Mouse (Mus musculus): ENCODE data around the gene Oard1. TPM values are rescaled to one million over a fixed set of nuclear protein-coding genes. Genes with fewer than 3 reads are reported as not detected.

Oard1 gene
- polyA plus RNA-seq, 1 experiment from 2014 or later, result 75.0 TPM

DNA sequence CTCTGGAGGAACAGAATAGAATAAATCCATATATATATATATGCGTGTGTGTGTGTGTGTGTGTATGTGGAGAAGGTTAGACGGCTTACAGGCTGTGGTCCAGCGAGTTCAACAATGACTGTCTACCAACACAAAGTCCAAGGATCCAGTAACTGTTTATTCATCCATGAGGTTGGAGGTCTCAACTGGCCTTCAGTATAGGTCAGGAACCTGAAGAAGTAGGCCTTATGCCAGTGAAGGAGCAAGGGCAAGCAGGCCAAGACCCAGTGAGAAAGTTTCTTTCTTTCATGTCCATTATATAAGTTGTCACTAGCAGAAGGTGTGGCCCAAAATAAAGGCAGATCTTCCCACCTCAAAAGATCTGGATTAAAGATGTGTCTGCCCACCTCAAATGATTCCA is 7.1 kb upstream of the Oard1 start:
- Histone ChIP-seq H3K36me3 (ENCODE audit: control insufficient read depth, insufficient read depth, low read length) (peaks cover 4% of the 10 kb centered on the region; the same call in 1 of the 2 replicates), H3K27me3 (ENCODE audit: control insufficient read depth, insufficient read depth, low read length) (no peaks in the 10 kb centered on the region), H3K9me3 (ENCODE audit: control insufficient read depth, low read length) (no peaks in the 10 kb centered on the region), H3K4me1 (replicated peaks; ENCODE audit: control insufficient read depth, insufficient read depth, low read length) (no peaks in the 10 kb centered on the region; the same call in 1 of the 2 replicates), H3K4me2 (replicated peaks; ENCODE audit: low read depth, low read length) (no peak overlapping the region), H3K4me3 (ENCODE audit: low read depth, low read length) (no peak overlapping the region), H3K27ac (ENCODE audit: low read depth, low read length) (no peak overlapping the region), H3K9ac (ENCODE audit: low read depth, low read length) (no peak overlapping the region)
- 95% methylated on average over 3 of the region's 3 CpGs for WGBS
- no peak for DNase-seq (ENCODE audit: low spot score)
- ATAC-seq (ENCODE audit: low FRiP score), result no peak

DNA sequence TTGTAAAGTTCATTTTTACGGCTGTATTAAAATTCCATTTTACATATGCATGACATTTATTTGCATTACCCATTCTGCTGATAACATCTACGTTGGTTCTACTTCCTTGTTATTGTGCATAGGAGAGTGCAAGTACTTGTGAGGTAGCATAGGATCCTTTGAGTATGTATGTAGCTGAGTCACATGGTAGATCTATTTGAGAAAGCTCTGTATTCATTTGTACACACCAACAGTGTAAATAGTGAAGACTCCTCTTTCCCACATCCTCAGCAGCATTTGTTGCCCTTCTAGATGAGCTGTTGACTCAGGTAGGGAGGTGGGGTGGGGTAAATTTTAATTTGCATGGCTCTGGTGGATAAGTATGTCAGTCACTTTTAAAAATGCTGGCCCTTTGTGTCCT is 6.0 kb upstream of the Oard1 start:
- Histone ChIP-seq H3K9me3 (ENCODE audit: control insufficient read depth, low read length) (no peaks in the 10 kb centered on the region), H3K27me3 (ENCODE audit: control insufficient read depth, insufficient read depth, low read length) (no peaks in the 10 kb centered on the region), H3K36me3 (ENCODE audit: control insufficient read depth, insufficient read depth, low read length) (peaks cover under 1% of the 10 kb centered on the region; the same call in 1 of the 2 replicates), H3K4me3 (ENCODE audit: low read depth, low read length) (no peak overlapping the region), H3K27ac (ENCODE audit: low read depth, low read length) (no peak overlapping the region), H3K4me2 (replicated peaks; ENCODE audit: low read depth, low read length) (no peak overlapping the region), H3K4me1 (replicated peaks; ENCODE audit: control insufficient read depth, insufficient read depth, low read length) (no peaks in the 10 kb centered on the region; the same call in 1 of the 2 replicates), H3K9ac (ENCODE audit: low read depth, low read length) (no peak overlapping the region)
- WGBS, result 87% methylated on average over 2 of the region's 2 CpGs
- ATAC-seq (ENCODE audit: low FRiP score), result no peak
- DNase-seq (ENCODE audit: low spot score), result no peak

DNA sequence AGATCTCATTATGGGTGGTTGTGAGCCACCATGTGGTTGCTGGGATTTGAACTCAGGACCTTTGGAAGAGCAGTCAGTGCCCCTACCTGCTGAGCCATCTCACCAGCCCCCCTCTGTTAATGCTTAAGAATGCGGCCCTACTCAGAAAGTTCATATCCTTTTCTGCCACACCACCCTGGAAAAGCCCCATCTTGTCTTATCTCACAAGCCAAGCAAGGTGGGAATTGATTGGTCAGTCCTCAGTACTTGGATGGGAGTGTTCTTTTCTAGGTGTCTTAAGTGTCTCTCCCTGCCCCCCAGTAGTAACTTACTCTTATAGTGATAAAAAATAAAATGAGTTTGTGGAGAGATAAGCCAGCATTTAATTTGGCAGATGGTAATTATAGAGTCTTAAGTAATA is 5.1 kb upstream of the Oard1 start:
- ATAC-seq (ENCODE audit: low FRiP score), result no peak
- WGBS, result 83% methylated on average over 1 of the region's 1 CpGs
- no peak for DNase-seq (ENCODE audit: low spot score)
- Histone ChIP-seq H3K9me3 (ENCODE audit: control insufficient read depth, low read length) (no peaks in the 10 kb centered on the region), H3K27me3 (ENCODE audit: control insufficient read depth, insufficient read depth, low read length) (no peaks in the 10 kb centered on the region), H3K9ac (ENCODE audit: low read depth, low read length) (no peak overlapping the region), H3K4me1 (replicated peaks; ENCODE audit: control insufficient read depth, insufficient read depth, low read length) (no peaks in the 10 kb centered on the region; the same call in 1 of the 2 replicates), H3K4me3 (ENCODE audit: low read depth, low read length) (no peak overlapping the region), H3K27ac (ENCODE audit: low read depth, low read length) (no peak overlapping the region), H3K4me2 (replicated peaks; ENCODE audit: low read depth, low read length) (no peak overlapping the region), H3K36me3 (ENCODE audit: control insufficient read depth, insufficient read depth, low read length) (no peaks in the 10 kb centered on the region)

DNA sequence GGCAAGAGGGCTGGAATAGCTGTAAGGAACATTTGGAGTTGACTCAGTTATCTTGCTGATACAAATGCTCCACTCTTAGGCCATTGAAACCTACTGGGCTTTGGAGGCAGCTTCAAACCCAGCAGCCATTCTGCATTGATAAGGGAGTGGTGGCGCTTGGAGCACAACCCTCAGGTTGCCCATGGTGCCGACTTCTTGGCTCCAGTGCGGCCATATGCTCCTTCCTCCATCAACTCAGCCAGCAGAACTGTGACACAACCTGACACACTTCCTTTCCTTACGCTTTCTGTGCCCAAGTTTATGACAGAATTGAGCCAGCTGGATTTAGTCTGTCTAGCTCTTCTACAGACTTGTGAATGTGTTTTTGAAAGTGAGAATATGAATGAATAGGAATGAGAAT is 2.7 kb upstream of the Oard1 start:
- WGBS, result 87% methylated on average over 4 of the region's 4 CpGs
- Histone ChIP-seq H3K36me3 (ENCODE audit: control insufficient read depth, insufficient read depth, low read length) (no peaks in the 10 kb centered on the region), H3K4me2 (replicated peaks; ENCODE audit: low read depth, low read length) (no peak overlapping the region), H3K9ac (ENCODE audit: low read depth, low read length) (no peak overlapping the region), H3K4me1 (replicated peaks; ENCODE audit: control insufficient read depth, insufficient read depth, low read length) (no peaks in the 10 kb centered on the region; the same call in none of the 2 replicates), H3K27me3 (ENCODE audit: control insufficient read depth, insufficient read depth, low read length) (no peaks in the 10 kb centered on the region), H3K27ac (ENCODE audit: low read depth, low read length) (no peak overlapping the region), H3K9me3 (ENCODE audit: control insufficient read depth, low read length) (no peaks in the 10 kb centered on the region), H3K4me3 (ENCODE audit: low read depth, low read length) (no peak overlapping the region)
- DNase-seq (ENCODE audit: low spot score) (no peak), ATAC-seq (ENCODE audit: low FRiP score) (no peak)

DNA sequence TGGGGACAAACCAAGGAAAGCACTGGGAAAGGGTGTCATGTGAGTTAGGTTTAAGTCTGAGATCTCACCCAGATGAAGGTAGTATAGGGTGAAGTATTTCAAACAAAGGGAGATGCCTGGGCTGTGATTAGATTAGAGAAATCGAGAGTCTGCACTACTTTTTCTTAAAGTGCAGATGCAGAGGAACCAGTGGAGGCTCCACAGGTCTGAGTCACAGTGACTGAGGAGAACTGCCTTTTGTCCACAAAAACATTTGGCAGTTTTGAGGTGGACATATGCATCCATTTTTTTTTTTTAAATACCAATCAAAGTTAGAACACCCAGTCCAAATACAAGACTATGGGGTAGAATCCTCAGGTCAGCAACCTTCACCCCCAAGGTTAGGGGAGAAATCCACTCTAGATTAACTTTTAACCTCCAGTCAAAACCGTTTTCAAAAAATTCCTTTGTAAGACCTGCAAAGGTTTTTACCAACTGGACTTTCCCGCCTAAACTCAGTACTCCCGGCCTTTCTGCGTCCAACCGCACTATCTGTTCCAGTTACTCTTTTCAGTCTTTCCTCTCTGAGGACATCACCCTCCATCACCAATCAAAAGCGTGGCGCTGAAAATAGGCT is 1.8 kb upstream of the Oard1 start:
- Histone ChIP-seq H3K36me3 (ENCODE audit: control insufficient read depth, insufficient read depth, low read length) (no peaks in the 10 kb centered on the region), H3K27me3 (ENCODE audit: control insufficient read depth, insufficient read depth, low read length) (no peaks in the 10 kb centered on the region), H3K9ac (ENCODE audit: low read depth, low read length) (peak overlapping the region; percentile 99), H3K4me1 (replicated peaks; ENCODE audit: control insufficient read depth, insufficient read depth, low read length) (no peaks in the 10 kb centered on the region; the same call in none of the 2 replicates), H3K4me2 (replicated peaks; ENCODE audit: low read depth, low read length) (peak overlapping the region; percentile 80), H3K4me3 (ENCODE audit: low read depth, low read length) (peak overlapping the region; percentile 92), H3K27ac (ENCODE audit: low read depth, low read length) (peak overlapping the region; percentile 100), H3K9me3 (ENCODE audit: control insufficient read depth, low read length) (no peaks in the 10 kb centered on the region)
- ATAC-seq (ENCODE audit: low FRiP score) (no peak), DNase-seq (ENCODE audit: low spot score) (no peak)
- whole genome bisulfite sequencing, result 20% methylated on average over 8 of the region's 8 CpGs

DNA sequence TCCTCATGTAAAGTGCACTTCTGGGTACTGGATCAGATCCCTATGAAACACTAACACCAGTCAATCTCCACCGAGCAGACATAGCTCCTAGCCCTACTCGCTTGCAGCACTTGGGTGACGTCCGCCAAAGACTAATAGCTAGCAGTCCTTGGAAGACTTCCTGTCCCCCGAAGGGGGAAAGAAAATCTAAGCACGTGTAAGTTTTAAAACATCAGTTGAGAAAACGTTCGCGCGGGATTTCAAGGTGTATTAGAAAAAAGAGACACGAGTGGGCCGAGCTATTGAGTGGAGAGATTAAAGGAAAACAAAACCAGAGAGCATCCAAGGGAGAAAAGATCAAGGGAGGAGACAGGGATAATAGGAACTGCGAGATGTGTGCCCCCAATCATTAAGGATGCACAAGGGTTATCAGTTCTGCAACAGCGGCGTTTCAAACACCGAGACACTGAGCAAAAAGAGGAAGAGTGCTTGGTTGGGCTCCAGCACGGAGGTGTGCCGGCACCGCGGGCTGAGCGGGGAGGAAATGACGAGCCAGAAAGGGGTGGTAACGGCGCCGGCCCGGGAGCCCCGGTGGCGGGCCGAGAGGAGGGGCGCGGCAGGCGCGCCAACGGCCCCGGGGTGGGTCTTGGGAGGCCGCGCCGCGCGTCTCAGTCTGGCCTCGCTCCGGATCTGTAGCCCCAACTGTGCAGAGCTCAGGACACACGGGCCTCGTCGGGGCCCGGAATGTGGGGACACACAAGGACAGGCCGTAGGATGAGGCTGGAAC is 1.1 kb upstream of the Oard1 start:
- Histone ChIP-seq H3K36me3 (ENCODE audit: control insufficient read depth, insufficient read depth, low read length) (no peaks in the 10 kb centered on the region), H3K27ac (ENCODE audit: low read depth, low read length) (peak overlapping the region; percentile 100), H3K4me3 (ENCODE audit: low read depth, low read length) (peak overlapping the region; percentile 92), H3K27me3 (ENCODE audit: control insufficient read depth, insufficient read depth, low read length) (no peaks in the 10 kb centered on the region), H3K9ac (ENCODE audit: low read depth, low read length) (peak overlapping the region; percentile 99), H3K4me2 (replicated peaks; ENCODE audit: low read depth, low read length) (peak overlapping the region; percentile 80), H3K4me1 (replicated peaks; ENCODE audit: control insufficient read depth, insufficient read depth, low read length) (no peaks in the 10 kb centered on the region; the same call in none of the 2 replicates), H3K9me3 (ENCODE audit: control insufficient read depth, low read length) (no peaks in the 10 kb centered on the region)
- peak; percentile 79 for DNase-seq (ENCODE audit: low spot score)
- WGBS, result under 1% methylated on average over 47 of the region's 47 CpGs
- ATAC-seq (ENCODE audit: low FRiP score), result peak; percentile 37

DNA sequence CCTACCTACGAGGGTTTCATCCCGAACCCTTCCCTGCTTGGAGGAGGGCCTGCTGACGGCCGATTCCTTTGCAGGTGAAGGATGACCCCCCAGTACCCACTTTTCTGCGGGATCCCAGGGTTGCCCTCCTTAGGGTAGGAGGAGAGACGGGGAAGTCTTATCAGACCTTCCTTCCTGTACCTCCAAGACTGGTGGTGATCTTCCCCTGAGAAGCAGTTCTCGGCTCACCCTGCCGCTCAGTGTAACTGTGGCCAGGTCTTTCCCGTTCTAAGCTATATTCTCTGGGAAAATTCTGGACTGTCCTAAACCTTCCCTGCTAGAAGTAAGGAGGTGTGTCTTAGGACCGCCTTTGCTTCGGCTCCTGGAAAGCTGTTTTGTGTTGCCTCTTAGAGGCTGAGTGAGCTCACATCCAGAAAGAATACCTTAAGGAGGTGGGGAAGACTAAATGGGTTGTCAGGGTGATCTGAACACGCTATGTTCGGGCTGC is 528 bp downstream of the Oard1 start:
- DNase-seq (ENCODE audit: low spot score), result no peak

DNA sequence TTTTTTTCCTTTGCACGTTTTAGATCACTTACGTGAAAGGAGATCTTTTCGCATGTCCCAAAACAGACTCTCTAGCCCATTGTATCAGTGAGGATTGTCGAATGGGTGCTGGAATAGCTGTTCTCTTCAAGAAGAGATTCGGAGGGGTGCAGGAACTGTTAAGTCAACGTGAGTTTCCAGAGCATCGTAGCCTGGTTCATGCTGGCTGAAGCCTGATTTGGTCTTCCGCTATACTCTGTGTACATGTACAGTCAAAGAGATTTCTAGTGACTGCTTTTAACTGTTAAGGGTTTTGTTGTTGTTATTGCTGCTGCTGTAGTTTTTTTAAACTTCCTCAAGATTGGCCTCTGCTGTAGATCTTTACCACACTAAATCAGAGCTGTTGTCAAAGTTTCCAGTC is 1.4 kb downstream of the Oard1 start:
- no peak for ATAC-seq (ENCODE audit: low FRiP score)
- Histone ChIP-seq H3K4me2 (replicated peaks; ENCODE audit: low read depth, low read length) (peak overlapping the region; percentile 61), H3K4me1 (replicated peaks; ENCODE audit: control insufficient read depth, insufficient read depth, low read length) (no peaks in the 10 kb centered on the region; the same call in none of the 2 replicates), H3K9me3 (ENCODE audit: control insufficient read depth, low read length) (no peaks in the 10 kb centered on the region), H3K27ac (ENCODE audit: low read depth, low read length) (0 out of 2 replicates have a peak overlapping the region, but pooled peaks have one; percentile 11), H3K9ac (ENCODE audit: low read depth, low read length) (peak overlapping the region; percentile 74), H3K36me3 (ENCODE audit: control insufficient read depth, insufficient read depth, low read length) (no peaks in the 10 kb centered on the region), H3K27me3 (ENCODE audit: control insufficient read depth, insufficient read depth, low read length) (no peaks in the 10 kb centered on the region), H3K4me3 (ENCODE audit: low read depth, low read length) (peak overlapping the region; percentile 58)
- no peak for DNase-seq (ENCODE audit: low spot score)
- WGBS, result 68% methylated on average over 8 of the region's 8 CpGs

More for the DNA sequence above, 528 bp downstream of the Oard1 start:
- Histone ChIP-seq H3K4me2 (replicated peaks; ENCODE audit: low read depth, low read length) (peak overlapping the region; percentile 61), H3K36me3 (ENCODE audit: control insufficient read depth, insufficient read depth, low read length) (no peaks in the 10 kb centered on the region), H3K27me3 (ENCODE audit: control insufficient read depth, insufficient read depth, low read length) (no peaks in the 10 kb centered on the region), H3K4me1 (replicated peaks; ENCODE audit: control insufficient read depth, insufficient read depth, low read length) (no peaks in the 10 kb centered on the region; the same call in none of the 2 replicates), H3K9me3 (ENCODE audit: control insufficient read depth, low read length) (no peaks in the 10 kb centered on the region), H3K27ac (ENCODE audit: low read depth, low read length) (peak overlapping the region; percentile 95), H3K9ac (ENCODE audit: low read depth, low read length) (peak overlapping the region; percentile 74), H3K4me3 (ENCODE audit: low read depth, low read length) (peak overlapping the region; percentile 58)
- ATAC-seq (ENCODE audit: low FRiP score), result peak; percentile 28
- under 1% methylated on average over 13 of the region's 13 CpGs for WGBS

Measured in hindbrain, embryonic 11.5 days (tissue).